Mouse (Mus musculus) forebrain, postnatal 0 days (tissue): ENCODE results near the gene Psd. TPM values are rescaled to one million over a fixed set of nuclear protein-coding genes. Genes with fewer than 3 reads are reported as not detected.

ENCODE experiments used
- ATAC-seq: fragments of 200-750 bp; cut with Nextera tagmentation; 2 replicates; pipeline ENCODE4 v1.8.0; 2017; ENCODE audit warnings: mild to moderate bottlenecking, moderate library complexity
- DNase-seq: peaks from one replicate; pipeline ENCODE4 v3.0.0-alpha.2; 2015
- H3K27ac ChIP-seq: fragments of 300-500 bp; sonication (generic); 2 replicates; pipeline ENCODE4 v1.5.1; 2014; ENCODE audit warnings: low read depth, mild to moderate bottlenecking, antibody characterized with exemption, low read length, moderate library complexity, mixed read lengths
- H3K27me3 ChIP-seq: fragments of 300-500 bp; sonication (generic); 2 replicates; pipeline ENCODE4 v1.6.1; 2014; ENCODE audit warnings: mild to moderate bottlenecking, low read length, mixed read lengths; ENCODE audit not compliant: insufficient read depth
- H3K36me3 ChIP-seq: fragments of 300-500 bp; sonication (generic); 2 replicates; pipeline ENCODE4 v1.6.1; 2014; ENCODE audit warnings: mild to moderate bottlenecking, moderate library complexity; ENCODE audit not compliant: insufficient read depth
- H3K4me1 ChIP-seq: fragments of 300-500 bp; sonication (generic); 2 replicates; pipeline ENCODE4 v1.6.1; 2014; ENCODE audit warnings: antibody characterized with exemption; ENCODE audit not compliant: insufficient read depth
- H3K4me2 ChIP-seq: fragments of 300-500 bp; sonication (generic); 2 replicates; pipeline ENCODE4 v1.6.1; 2014; ENCODE audit warnings: low read depth, mild to moderate bottlenecking, moderate library complexity
- H3K4me3 ChIP-seq: fragments of 300-500 bp; sonication (generic); 2 replicates; pipeline ENCODE4 v1.5.1; 2014; ENCODE audit warnings: low read depth, low read length, mixed read lengths
- H3K9ac ChIP-seq: fragments of 300-500 bp; sonication (generic); 2 replicates; pipeline ENCODE4 v1.6.1; 2014; ENCODE audit warnings: mild to moderate bottlenecking
- H3K9me3 ChIP-seq: fragments of 300-500 bp; sonication (generic); 2 replicates; pipeline ENCODE4 v1.6.1; 2016; ENCODE audit warnings: low read length
- CTCF ChIP-seq: sonication (generic); IDR thresholded peaks from 2 replicates; pipeline ENCODE4 v1.5.1; 2016; ENCODE audit warnings: antibody characterized with exemption, control low read depth, low read depth
- WGBS: fragments of 180-500 bp; shearing (Covaris S2); extraction: QIAGEN DNeasy Blood & Tissue Kit; methylation state at CpG from one replicate; pipeline ENCODE4 v1.1.7; 2014; 5-methylcytosine and 5-hydroxymethylcytosine counted together
- polyA plus RNA-seq: library from polyadenylated mRNA; unstranded; fragments of >200 nt; fragmentation: Nextera tagmentation; extraction: Ambion mirVana; gene quantifications from 2 replicates; pipeline ENCODE4 v1.2.1, GENCODE M21; 2015
- total RNA-seq: library from RNA; depleted of rRNA; stranded (reverse); fragments of >200 nt; gene quantifications from 2 replicates; pipeline ENCODE4 v1.2.3, GENCODE M21; 2014

Psd gene
- total and polyA plus RNA-seq, 2 experiments from 2014 or later: 178 to 395 TPM

DNA sequence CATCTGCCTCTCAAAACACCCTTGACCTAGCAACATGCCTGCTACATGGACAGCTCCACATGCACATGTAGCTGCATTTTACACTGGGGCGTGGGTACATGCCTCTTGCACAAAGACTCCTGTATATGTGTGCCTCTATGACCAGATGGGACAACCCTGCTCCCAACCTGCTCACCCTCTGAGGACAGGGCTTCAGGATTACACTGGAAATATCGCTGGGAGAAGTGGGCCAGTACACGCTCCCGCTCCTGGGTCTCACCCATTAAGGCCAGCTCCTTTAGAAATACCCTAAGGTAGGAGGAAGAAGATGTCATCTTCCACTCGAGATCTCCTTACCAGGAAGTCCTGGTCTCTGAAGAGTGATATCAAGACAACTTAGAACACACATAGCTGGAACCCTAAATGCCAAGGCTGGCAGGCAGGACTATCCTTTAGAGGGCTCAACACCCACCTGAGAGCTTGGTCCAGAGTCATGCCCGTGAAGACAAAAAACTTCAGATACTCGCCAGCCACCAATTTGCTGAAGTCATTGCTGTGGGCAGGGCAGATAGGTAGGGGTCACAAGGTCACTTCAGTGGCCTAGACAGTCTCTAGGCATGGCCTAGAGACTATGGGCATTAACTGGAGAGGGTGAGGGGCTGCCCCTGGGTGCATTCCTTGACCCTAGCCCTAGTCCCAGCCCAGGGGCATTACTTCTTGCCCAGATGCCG is 6.7 kb downstream of the Psd start:
- no peak for TF ChIP-seq CTCF
- Histone ChIP-seq H3K27ac (no peak overlapping the region), H3K4me1 (peaks cover 34% of the 10 kb centered on the region), H3K4me2 (no peak overlapping the region), H3K27me3 (0 out of 2 replicates have a peak, but pooled peaks cover 16% of the 10 kb centered on the region), H3K9ac (no peak overlapping the region), H3K4me3 (no peak overlapping the region), H3K36me3 (peaks cover 9% of the 10 kb centered on the region; the same call in 1 of the 2 replicates), H3K9me3 (no peaks in the 10 kb centered on the region)
- WGBS: 84% methylated on average over 8 of the region's 8 CpGs
- DNase-seq (no peak), ATAC-seq (no peak)

DNA sequence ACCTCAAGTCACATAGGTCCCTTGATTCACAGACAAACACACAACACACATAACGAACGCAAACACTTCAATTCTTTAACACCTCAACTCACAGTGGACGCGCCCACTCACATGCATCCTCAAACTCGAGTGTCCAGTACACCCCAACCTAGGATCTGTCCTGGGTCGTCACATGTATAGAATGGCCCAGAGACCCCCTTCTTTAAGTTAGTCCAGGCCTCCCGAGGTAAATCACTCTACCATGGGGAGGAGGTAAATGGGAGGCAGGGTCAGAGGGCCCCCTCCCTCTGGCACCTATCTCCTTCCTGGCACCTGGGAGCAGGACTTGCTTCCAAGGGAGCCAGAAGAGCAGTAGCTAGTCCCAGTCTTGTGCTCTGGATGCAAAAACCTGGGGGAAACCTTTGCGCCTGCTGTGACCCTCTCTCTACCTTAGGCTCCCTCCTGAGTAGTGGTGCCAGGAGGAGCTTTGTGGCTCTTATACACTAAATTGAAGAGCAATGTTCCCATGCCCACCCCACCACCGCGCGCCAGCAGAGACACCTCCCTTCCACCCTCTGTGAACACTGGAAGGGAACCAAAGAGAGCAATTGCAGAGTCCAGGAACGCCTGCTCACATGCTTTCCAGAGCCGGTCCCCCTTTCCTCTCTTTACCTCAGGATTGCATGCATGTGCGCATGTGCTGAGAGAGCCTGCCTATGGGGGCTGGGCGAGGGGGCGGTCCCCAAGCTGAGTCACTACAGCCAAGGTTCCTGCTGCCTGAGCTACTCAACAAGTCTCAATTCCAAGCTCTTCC is 8.2 kb downstream of the Psd start:
- Histone ChIP-seq H3K27me3 (0 out of 2 replicates have a peak, but pooled peaks cover 17% of the 10 kb centered on the region), H3K36me3 (peaks cover 15% of the 10 kb centered on the region), H3K9ac (0 out of 2 replicates have a peak overlapping the region, but pooled peaks have one; percentile 59), H3K4me1 (peaks cover 30% of the 10 kb centered on the region), H3K9me3 (no peaks in the 10 kb centered on the region), H3K4me2 (peak overlapping the region; percentile 83), H3K4me3 (peak overlapping the region; percentile 64), H3K27ac (peak overlapping the region; percentile 54; the same call in 1 of the 2 replicates)
- peak; percentile 89 for DNase-seq
- ATAC-seq: peak; percentile 70
- 11% methylated on average over 16 of the region's 16 CpGs for WGBS
- no peak for TF ChIP-seq CTCF

DNA sequence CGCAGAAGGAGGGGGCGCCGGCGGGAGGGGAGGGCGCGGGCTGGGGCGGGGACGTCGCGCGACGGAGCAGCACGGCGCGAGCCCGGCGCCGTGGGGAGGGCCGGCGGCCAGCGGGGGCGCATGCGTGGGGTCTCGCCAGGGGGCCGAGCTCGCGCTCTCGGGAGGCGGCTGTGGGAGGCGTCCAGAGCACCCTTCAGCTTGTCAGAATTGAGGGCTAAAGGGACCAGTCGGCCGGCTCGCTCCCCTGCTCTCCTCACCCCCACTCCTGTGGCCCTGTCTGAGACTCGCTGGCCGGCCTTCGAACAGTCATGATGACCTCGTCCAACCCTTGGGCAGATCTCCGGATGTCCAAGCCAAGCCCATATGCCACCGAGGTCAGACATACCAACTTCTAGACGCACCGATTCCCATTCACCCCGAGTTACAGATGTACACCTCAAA is 8.9 kb downstream of the Psd start:
- 6% methylated on average over 25 of the region's 42 CpGs for WGBS
- H3K27ac ChIP-seq: peak overlapping the region; percentile 59; the same call in 1 of the 2 replicates
- peak; percentile 63 for ATAC-seq
- peak overlapping the region; percentile 59 for H3K9ac ChIP-seq
- DNase-seq: peak; percentile 77
- H3K27me3 ChIP-seq: 0 out of 2 replicates have a peak, but pooled peaks cover 17% of the 10 kb centered on the region
- H3K4me2 ChIP-seq: peak overlapping the region; percentile 83
- H3K36me3 ChIP-seq: peaks cover 15% of the 10 kb centered on the region
- H3K4me3 ChIP-seq: peak overlapping the region; percentile 64
- TF ChIP-seq CTCF: no peak
- H3K9me3 ChIP-seq: no peaks in the 10 kb centered on the region
- peaks cover 30% of the 10 kb centered on the region for H3K4me1 ChIP-seq

DNA sequence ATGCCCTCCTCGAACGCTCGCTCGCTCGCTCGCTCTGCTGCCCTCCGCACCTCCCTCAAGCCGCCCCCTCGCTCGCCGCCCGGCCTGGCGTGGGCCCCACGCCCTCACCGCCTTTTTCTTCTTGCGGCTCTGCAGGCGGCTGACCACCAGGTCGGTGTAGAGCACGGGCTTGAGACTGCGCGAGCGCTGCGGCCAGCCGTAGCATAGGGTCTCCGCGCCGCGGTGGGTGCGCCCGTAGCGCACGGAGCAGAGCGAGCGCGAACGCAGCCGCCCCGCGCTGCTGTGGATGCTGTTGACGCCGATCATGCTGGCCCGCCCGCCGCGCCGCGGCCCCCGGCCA is 9.4 kb downstream of the Psd start:
- peaks cover 30% of the 10 kb centered on the region for H3K4me1 ChIP-seq
- ATAC-seq (peak; percentile 53), DNase-seq (peak; percentile 36)
- peak overlapping the region; percentile 83 for H3K4me2 ChIP-seq
- H3K36me3 ChIP-seq: peaks cover 19% of the 10 kb centered on the region
- TF ChIP-seq CTCF: no peak
- H3K9me3 ChIP-seq: no peaks in the 10 kb centered on the region
- H3K4me3 ChIP-seq: peak overlapping the region; percentile 64
- H3K27me3 ChIP-seq: 0 out of 2 replicates have a peak, but pooled peaks cover 17% of the 10 kb centered on the region
- H3K27ac ChIP-seq: peak overlapping the region; percentile 59; the same call in 1 of the 2 replicates
- 2% methylated on average over 47 of the region's 48 CpGs for WGBS
- peak overlapping the region; percentile 59 for H3K9ac ChIP-seq

- ATAC-seq (peak; percentile 15; the same call in 1 of the 2 replicates), DNase-seq (peak; percentile 56)
- H3K9ac ChIP-seq: peak overlapping the region; percentile 59
- peak overlapping the region; percentile 83 for H3K4me2 ChIP-seq
- 0 out of 2 replicates have a peak, but pooled peaks cover 17% of the 10 kb centered on the region for H3K27me3 ChIP-seq
- H3K4me1 ChIP-seq: peaks cover 27% of the 10 kb centered on the region
- TF ChIP-seq CTCF: no peak
- peak overlapping the region; percentile 64 for H3K4me3 ChIP-seq
- H3K9me3 ChIP-seq: no peaks in the 10 kb centered on the region
- peaks cover 24% of the 10 kb centered on the region for H3K36me3 ChIP-seq
- 26% methylated on average over 15 of the region's 15 CpGs for WGBS
- no peak overlapping the region for H3K27ac ChIP-seq
These were observed 10.0 kb downstream of the Psd start for GRCm38 (mm10) chr19:46316846-46317545.

DNA sequence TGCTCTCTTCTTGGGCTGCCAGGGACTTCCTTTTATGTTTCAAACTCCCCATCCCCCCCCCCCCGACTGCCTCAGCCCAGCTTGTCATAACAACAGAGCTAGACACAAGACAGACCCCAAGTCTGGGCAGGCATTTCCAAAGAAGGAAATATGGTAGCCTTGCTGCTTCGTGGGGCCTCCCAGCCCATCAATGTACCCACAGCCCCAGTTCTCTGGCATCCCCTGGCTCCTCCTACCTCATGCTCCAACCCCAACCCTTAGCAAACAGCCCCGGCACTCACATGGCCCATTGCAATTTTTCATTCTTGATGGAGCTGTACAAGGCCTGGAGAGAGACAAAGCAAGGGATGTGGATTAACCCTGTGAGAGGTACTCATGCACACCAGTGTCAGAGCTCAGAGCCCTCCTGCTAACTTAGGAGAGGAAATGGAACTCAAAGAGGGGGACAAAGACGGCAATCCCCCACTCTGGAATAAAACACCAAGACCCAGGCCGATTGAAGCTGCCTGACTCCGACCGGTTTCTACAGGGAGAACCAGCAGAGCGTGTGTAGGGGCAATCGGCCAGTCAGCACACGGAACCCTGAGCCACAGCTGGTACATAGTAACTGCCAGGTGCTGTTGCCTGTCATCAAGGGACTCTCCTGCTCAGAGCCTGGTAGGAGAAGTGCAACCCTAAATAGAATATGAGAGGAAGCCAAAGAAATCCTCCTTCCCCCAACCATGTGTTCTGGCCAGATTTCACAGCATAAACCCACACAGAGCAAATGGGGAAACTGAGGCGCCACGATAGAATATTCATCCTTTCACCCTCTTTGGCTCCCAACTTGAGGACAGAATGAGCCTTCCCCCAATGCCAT is 11.0 kb downstream of the Psd start:
- TF ChIP-seq CTCF: no peak
- 0 out of 2 replicates have a peak overlapping the region, but pooled peaks have one; percentile 59 for H3K9ac ChIP-seq
- H3K4me2 ChIP-seq: peak overlapping the region; percentile 83
- no peaks in the 10 kb centered on the region for H3K9me3 ChIP-seq
- H3K27ac ChIP-seq: no peak overlapping the region
- no peak for ATAC-seq
- peak overlapping the region; percentile 64; the same call in 1 of the 2 replicates for H3K4me3 ChIP-seq
- DNase-seq: no peak
- peaks cover 16% of the 10 kb centered on the region for H3K4me1 ChIP-seq
- H3K36me3 ChIP-seq: peaks cover 32% of the 10 kb centered on the region
- WGBS: 47% methylated on average over 12 of the region's 12 CpGs
- H3K27me3 ChIP-seq: 0 out of 2 replicates have a peak, but pooled peaks cover 17% of the 10 kb centered on the region
